Mouse (Mus musculus) liver, embryonic 11.5 days (tissue): Measurements from ENCODE around the gene Ifnlr1. TPM values are rescaled to one million over a fixed set of nuclear protein-coding genes. Genes with fewer than 3 reads are reported as not detected.

Experiments
- polyA plus RNA-seq: library from polyadenylated mRNA; unstranded; fragments of >200 nt; fragmentation: Nextera tagmentation; extraction: Ambion mirVana; gene quantifications from 2 replicates; pipeline ENCODE4 v1.2.1, GENCODE M21; 2014

Ifnlr1 gene
- polyA plus RNA-seq, 1 experiment from 2014 or later, result 0.07 TPM

Other genes starting within 250 kb of the Ifnlr1 start
- 0.15 and 0.47 TPM in 2 replicates for gene Stpg1, start 191.5 kb upstream of the Ifnlr1 start, polyA plus RNA-seq
- 2.8 and 4.5 TPM in 2 replicates for gene Nipal3, start 191.2 kb upstream of the Ifnlr1 start, polyA plus RNA-seq
- 2.7 and 3.7 TPM in 2 replicates for gene Grhl3, start 112.7 kb upstream of the Ifnlr1 start, polyA plus RNA-seq
- 0.10 and 0.49 TPM in 2 replicates for gene Il22ra1, start 41.9 kb downstream of the Ifnlr1 start, polyA plus RNA-seq
- 0.11 TPM in 1 of 2 replicates, not detected in the other for gene Myom3, start 73.4 kb downstream of the Ifnlr1 start, polyA plus RNA-seq
- 233 and 249 TPM in 2 replicates for gene Srsf10, start 169.5 kb downstream of the Ifnlr1 start, polyA plus RNA-seq
- gene Pnrc2, start 187.6 kb downstream of the Ifnlr1 start, polyA plus RNA-seq, result 133 and 147 TPM in 2 replicates
- 6.3 and 7.1 TPM in 2 replicates for gene Cnr2, start 209.1 kb downstream of the Ifnlr1 start, polyA plus RNA-seq
- 39.6 and 47.7 TPM in 2 replicates for gene Fuca1, start 234.4 kb downstream of the Ifnlr1 start, polyA plus RNA-seq